Mouse (Mus musculus): ENCODE data around the gene Atp12a.

- no peak for TF ChIP-seq CHD2 (IDR thresholded peaks at IDR 0.05; ENCODE audit: low read depth, low read length)
- no peak for TF ChIP-seq HCFC1 (IDR thresholded peaks at IDR 0.05; ENCODE audit: borderline replicate concordance, insufficient read depth, low read length)
- no peak for TF ChIP-seq ZNF384 (IDR thresholded peaks at IDR 0.05; ENCODE audit: low read depth, low read length)
- TF ChIP-seq ZC3H11A (IDR thresholded peaks at IDR 0.05; ENCODE audit: borderline replicate concordance, low read depth, low read length), result no peak
These were observed 9.5 kb upstream of the Atp12a start for GRCm38 (mm10) chr14:56355396-56355795.

Data from ES-E14 (cell line).